Mouse (Mus musculus) stomach, embryonic 14.5 days (tissue): ENCODE results near the gene Ttll13. TPM values are rescaled to one million over a fixed set of nuclear protein-coding genes. Genes with fewer than 3 reads are reported as not detected.

Source experiments
- ATAC-seq: fragments of 200-750 bp; cut with Nextera tagmentation; 2 replicates; pipeline ENCODE4 v1.8.0; 2017; ENCODE audit warnings: low read depth, moderate TSS enrichment; ENCODE audit not compliant: insufficient number of reproducible peaks, insufficient read depth, low FRiP score
- H3K27ac ChIP-seq: fragments of 300-500 bp; sonication (generic); 2 replicates; pipeline ENCODE4 v1.5.1; 2014; ENCODE audit warnings: mild to moderate bottlenecking, low read length, moderate library complexity, mixed read lengths
- H3K27me3 ChIP-seq: fragments of 300-500 bp; sonication (generic); 2 replicates; pipeline ENCODE4 v1.6.1; 2014; ENCODE audit warnings: low read length, control low read depth, mixed read lengths; ENCODE audit not compliant: control insufficient read depth, insufficient read depth
- H3K36me3 ChIP-seq: fragments of 300-500 bp; sonication (generic); 2 replicates; pipeline ENCODE4 v1.6.1; 2014; ENCODE audit warnings: mild to moderate bottlenecking, control low read depth, low read length, moderate library complexity, mixed read lengths; ENCODE audit not compliant: control insufficient read depth, insufficient read depth
- H3K4me1 ChIP-seq: fragments of 300-500 bp; sonication (generic); 2 replicates; pipeline ENCODE4 v1.6.1; 2014; ENCODE audit warnings: low read length, control low read depth, mixed read lengths; ENCODE audit not compliant: control insufficient read depth, insufficient read depth
- H3K4me2 ChIP-seq: fragments of 300-500 bp; sonication (generic); replicated peaks from 2 replicates; pipeline ENCODE4 v1.6.1; 2014; ENCODE audit warnings: low read depth, low read length, control low read depth
- H3K4me3 ChIP-seq: fragments of 300-500 bp; sonication (generic); 2 replicates; pipeline ENCODE4 v1.5.1; 2014; ENCODE audit warnings: low read depth, low read length, control low read depth
- H3K9ac ChIP-seq: fragments of 300-500 bp; sonication (generic); replicated peaks from 2 replicates; pipeline ENCODE4 v1.6.1; 2014; ENCODE audit warnings: low read depth, mild to moderate bottlenecking, control low read depth, low read length, moderate library complexity, mixed read lengths
- H3K9me3 ChIP-seq: fragments of 300-500 bp; sonication (generic); 2 replicates; pipeline ENCODE4 v1.6.1; 2016; ENCODE audit warnings: low read depth, low read length, control low read depth; ENCODE audit not compliant: control insufficient read depth
- WGBS: fragments of 180-500 bp; shearing (Covaris S2); extraction: QIAGEN DNeasy Blood & Tissue Kit; methylation state at CpG from one replicate; pipeline ENCODE4 v1.1.7; 2014; 5-methylcytosine and 5-hydroxymethylcytosine counted together
- polyA plus RNA-seq: library from polyadenylated mRNA; unstranded; fragments of >200 nt; fragmentation: Nextera tagmentation; extraction: Ambion mirVana; gene quantifications from 2 replicates; pipeline ENCODE4 v1.2.1, GENCODE M21; 2014

Gene Ttll13
- polyA plus RNA-seq, 1 experiment from 2014 or later: 1.8 TPM

DNA sequence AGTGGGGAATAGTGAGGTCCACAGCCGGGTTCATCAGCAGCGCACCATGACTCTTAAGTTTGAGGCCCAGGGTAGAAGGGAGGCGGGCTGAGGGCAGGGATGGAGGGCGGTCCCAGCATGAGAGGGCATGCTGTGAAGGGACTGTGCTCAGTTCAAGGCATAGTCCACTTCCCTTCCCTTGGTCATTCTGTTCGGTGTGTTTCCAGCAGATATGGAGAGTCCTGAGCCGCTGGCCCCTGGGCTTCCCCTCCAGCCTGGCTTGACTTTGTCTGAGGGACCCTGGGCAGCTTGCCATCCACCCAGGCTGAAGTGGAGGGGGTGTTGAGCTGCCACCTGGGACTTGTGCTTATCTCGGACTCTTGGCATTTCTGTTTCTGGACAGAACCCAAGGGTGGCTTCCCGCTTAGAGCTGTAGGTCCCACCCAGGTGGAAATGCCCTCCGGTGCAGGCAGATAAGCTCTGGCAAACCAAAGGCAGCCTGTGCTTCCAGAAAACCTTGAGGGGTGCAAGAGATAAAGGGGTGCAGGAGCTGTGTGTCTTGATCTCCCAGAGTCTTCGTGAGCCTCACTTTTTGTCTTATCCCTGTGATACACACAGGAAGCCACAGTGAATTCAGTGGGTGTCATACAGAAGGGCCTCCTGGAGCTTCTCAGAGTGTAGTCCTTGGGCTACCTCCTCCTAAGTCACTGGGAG, 37.3 kb upstream of the Ttll13 start:
- Histone ChIP-seq H3K27ac (peak overlapping the region; percentile 87), H3K27me3 (no peaks in the 10 kb centered on the region), H3K36me3 (peaks cover 7% of the 10 kb centered on the region; the same call in 1 of the 2 replicates), H3K9me3 (no peaks in the 10 kb centered on the region), H3K4me1 (peaks cover 42% of the 10 kb centered on the region), H3K4me2 (0 out of 2 replicates have a peak overlapping the region, but pooled peaks have one; percentile 7), H3K9ac (no peak overlapping the region), H3K4me3 (no peak overlapping the region)
- WGBS: 68% methylated on average over 10 of the region's 10 CpGs
- peak; percentile 78; the same call in 1 of the 2 replicates for ATAC-seq

GRCm38 (mm10) chr7:80209669-80210068, 36.5 kb upstream of the Ttll13 start:
- WGBS: 72% methylated on average over 6 of the region's 6 CpGs
- Histone ChIP-seq H3K4me3 (no peak overlapping the region), H3K4me1 (peaks cover 38% of the 10 kb centered on the region), H3K27me3 (no peaks in the 10 kb centered on the region), H3K27ac (peak overlapping the region; percentile 87), H3K9me3 (no peaks in the 10 kb centered on the region), H3K9ac (no peak overlapping the region), H3K4me2 (no peak overlapping the region), H3K36me3 (peaks cover 11% of the 10 kb centered on the region; the same call in 1 of the 2 replicates)
- no peak for ATAC-seq

GRCm38 (mm10) chr7:80210982-80211381, 35.2 kb upstream of the Ttll13 start:
- H3K36me3 ChIP-seq: peaks cover 16% of the 10 kb centered on the region; the same call in 1 of the 2 replicates
- H3K4me1 ChIP-seq: peaks cover 32% of the 10 kb centered on the region
- H3K9me3 ChIP-seq: no peaks in the 10 kb centered on the region
- no peak overlapping the region for H3K4me3 ChIP-seq
- WGBS: 84% methylated on average over 4 of the region's 4 CpGs
- no peak overlapping the region for H3K27ac ChIP-seq
- ATAC-seq: no peak
- H3K4me2 ChIP-seq: no peak overlapping the region
- H3K9ac ChIP-seq: no peak overlapping the region
- no peaks in the 10 kb centered on the region for H3K27me3 ChIP-seq

- H3K9ac ChIP-seq: no peak overlapping the region
- H3K36me3 ChIP-seq: peaks cover 31% of the 10 kb centered on the region; the same call in 1 of the 2 replicates
- peaks cover 12% of the 10 kb centered on the region for H3K4me1 ChIP-seq
- no peak for ATAC-seq
- H3K27ac ChIP-seq: no peak overlapping the region
- no peak overlapping the region for H3K4me3 ChIP-seq
- 88% methylated on average over 7 of the region's 7 CpGs for WGBS
- H3K9me3 ChIP-seq: no peaks in the 10 kb centered on the region
- H3K4me2 ChIP-seq: no peak overlapping the region
- H3K27me3 ChIP-seq: no peaks in the 10 kb centered on the region
Observed at GRCm38 (mm10) chr7:80213604-80214003, 32.6 kb upstream of the Ttll13 start.

GRCm38 (mm10) chr7:80214459-80214858, 31.7 kb upstream of the Ttll13 start:
- no peak for ATAC-seq
- Histone ChIP-seq H3K9me3 (no peaks in the 10 kb centered on the region), H3K4me1 (peaks cover 3% of the 10 kb centered on the region; the same call in 1 of the 2 replicates), H3K9ac (no peak overlapping the region), H3K4me3 (no peak overlapping the region), H3K4me2 (no peak overlapping the region), H3K27ac (no peak overlapping the region), H3K36me3 (peaks cover 39% of the 10 kb centered on the region; the same call in 1 of the 2 replicates), H3K27me3 (no peaks in the 10 kb centered on the region)
- 84% methylated on average over 8 of the region's 8 CpGs for WGBS

- peaks cover 48% of the 10 kb centered on the region for H3K36me3 ChIP-seq
- no peak overlapping the region for H3K9ac ChIP-seq
- H3K9me3 ChIP-seq: no peaks in the 10 kb centered on the region
- 30% methylated on average over 4 of the region's 4 CpGs for WGBS
- H3K4me3 ChIP-seq: no peak overlapping the region
- H3K4me1 ChIP-seq: no peaks in the 10 kb centered on the region
- H3K27ac ChIP-seq: no peak overlapping the region
- ATAC-seq: peak; percentile 81
- no peak overlapping the region for H3K4me2 ChIP-seq
- H3K27me3 ChIP-seq: no peaks in the 10 kb centered on the region
Observed at GRCm38 (mm10) chr7:80215398-80215797, 30.8 kb upstream of the Ttll13 start.

DNA sequence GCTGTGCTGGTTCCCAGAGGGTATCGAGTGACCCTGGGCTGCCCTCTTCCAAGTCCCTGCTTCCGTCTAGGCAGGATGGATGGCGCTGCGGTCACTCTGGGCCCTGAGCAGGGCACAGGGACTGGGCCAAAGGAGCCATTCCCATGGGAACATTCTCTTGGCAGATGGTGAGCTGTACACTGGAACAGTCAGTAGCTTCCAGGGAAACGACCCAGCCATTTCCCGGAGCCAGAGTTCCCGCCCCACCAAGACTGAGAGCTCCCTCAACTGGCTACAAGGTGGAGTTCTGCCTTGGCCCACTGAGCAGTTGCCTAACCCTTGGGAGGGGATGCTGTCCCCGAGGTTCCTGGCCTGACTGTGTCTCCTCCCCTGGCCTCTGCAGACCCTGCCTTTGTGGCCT, 29.6 kb upstream of the Ttll13 start:
- no peaks in the 10 kb centered on the region for H3K27me3 ChIP-seq
- H3K36me3 ChIP-seq: peaks cover 59% of the 10 kb centered on the region
- H3K4me3 ChIP-seq: no peak overlapping the region
- H3K27ac ChIP-seq: no peak overlapping the region
- H3K9me3 ChIP-seq: no peaks in the 10 kb centered on the region
- no peak overlapping the region for H3K4me2 ChIP-seq
- ATAC-seq: no peak
- H3K4me1 ChIP-seq: no peaks in the 10 kb centered on the region
- H3K9ac ChIP-seq: no peak overlapping the region
- 86% methylated on average over 8 of the region's 8 CpGs for WGBS

GRCm38 (mm10) chr7:80218666-80219065, 27.5 kb upstream of the Ttll13 start:
- H3K4me3 ChIP-seq: no peak overlapping the region
- no peak for ATAC-seq
- 93% methylated on average over 9 of the region's 9 CpGs for WGBS

More at GRCm38 (mm10) chr7:80218666-80219065, 27.5 kb upstream of the Ttll13 start:
- Histone ChIP-seq H3K9me3 (no peaks in the 10 kb centered on the region), H3K4me1 (no peaks in the 10 kb centered on the region), H3K27ac (no peak overlapping the region), H3K4me2 (no peak overlapping the region), H3K36me3 (peaks cover 66% of the 10 kb centered on the region), H3K27me3 (no peaks in the 10 kb centered on the region), H3K9ac (no peak overlapping the region)
